Mouse (Mus musculus) A20 (cell line): ENCODE measurements around the gene Fbxo3.
"Not testable (repeated sequence)": the region's sequence is repeated elsewhere in the genome, so short reads cannot be mapped to it uniquely, and the experiment has no call there.

ENCODE experiments used
- DNase-seq: peaks from one replicate; pipeline ENCODE4 v3.0.0-alpha.2; 2011; ENCODE audit warnings: low read depth, low spot score

The Fbxo3 gene

DNA sequence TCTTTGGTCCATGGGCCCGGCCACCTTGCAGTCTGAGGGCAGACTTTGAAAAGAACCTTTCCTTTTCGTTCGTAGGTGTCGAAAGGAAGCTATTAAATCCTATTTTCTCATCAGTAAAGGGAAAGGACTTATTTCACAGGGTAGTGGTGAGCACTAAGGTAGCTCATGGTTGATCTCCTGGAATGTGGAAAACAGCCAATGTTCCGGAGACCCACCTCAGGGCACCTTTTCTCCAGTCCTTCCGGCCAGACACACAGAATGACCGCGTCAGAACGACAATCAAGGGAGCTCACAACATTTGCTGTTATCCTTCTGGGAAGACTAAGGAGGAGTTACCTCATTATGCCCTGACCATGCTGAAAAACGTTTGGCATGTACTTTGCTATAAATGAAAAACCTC lies 68.7 kb downstream of the Fbxo3 start:
- DNase-seq, result peak; percentile 26

DNA sequence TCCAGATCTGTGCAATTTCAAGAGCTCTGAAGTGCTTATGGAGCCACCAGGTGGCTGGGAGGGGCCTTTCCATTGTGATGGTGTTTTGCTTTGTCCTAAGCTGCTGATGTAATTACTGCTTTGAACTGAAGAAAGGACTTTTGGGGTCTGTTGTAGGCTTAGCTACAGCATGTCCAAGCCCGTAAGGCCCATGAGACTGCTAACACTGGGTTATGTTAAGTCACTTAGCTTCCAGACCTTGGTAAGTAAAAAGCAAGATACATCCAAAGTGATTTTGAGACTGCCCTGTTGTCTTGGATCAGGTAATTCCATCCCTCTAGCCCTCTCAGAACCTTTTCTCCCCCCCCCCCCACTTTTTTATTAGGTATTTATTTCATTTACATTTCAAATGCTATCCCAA lies 69.3 kb downstream of the Fbxo3 start:
- peak; percentile 26 for DNase-seq

DNA sequence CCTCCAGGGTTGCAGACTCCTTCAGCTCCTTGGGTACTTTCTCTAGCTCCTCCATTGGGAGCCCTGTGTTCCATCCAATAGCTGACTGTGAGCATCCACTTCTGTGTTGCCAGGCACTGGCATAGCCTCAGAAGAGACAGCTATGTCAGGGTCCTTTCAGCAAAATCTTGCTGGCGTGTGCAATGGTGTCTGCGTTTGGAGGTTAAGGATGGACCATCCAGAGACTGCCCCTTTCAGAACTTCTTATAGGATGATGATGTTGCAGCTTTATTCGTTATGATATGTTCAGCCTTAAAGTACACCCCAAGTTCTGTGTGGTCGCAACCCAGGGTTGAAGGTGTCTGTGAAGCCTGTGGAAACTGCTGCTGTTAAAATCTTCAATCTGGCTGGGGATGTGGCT lies 69.9 kb downstream of the Fbxo3 start:
- DNase-seq, result peak; percentile 1

DNA sequence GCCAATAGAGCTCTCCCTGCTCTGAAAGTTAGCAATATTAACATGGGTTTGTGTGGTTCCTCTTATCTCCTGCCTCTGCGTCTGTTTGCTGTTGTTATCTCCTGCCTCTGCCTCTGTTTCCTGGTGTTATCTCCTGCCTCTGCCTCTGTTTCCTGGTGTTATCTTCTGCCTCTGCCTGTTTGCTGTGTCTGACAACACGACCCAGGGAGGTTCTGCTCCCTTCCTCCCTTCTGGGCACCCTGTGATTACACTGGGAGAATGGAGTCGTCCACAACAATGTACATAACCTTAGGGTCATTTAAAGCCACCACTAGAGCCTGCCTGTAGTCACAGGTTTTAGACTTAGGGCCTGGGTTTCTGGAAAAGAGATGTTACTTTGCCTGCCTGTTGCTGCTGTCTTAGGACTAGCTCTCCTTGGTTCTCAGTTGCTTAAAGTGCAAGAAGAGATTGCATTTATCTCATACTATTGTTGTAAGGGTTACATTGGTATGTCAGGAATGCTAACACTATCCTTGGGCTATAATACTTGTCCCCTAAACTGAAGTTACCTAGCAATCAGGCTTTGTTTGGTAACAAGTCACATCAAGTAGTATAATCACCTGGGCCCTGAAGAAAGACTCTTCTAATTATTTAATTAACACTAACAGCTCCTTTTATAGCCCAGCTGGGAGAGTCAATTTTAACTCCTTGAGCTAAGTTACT lies 71.2 kb downstream of the Fbxo3 start:
- DNase-seq, result no peak

DNA sequence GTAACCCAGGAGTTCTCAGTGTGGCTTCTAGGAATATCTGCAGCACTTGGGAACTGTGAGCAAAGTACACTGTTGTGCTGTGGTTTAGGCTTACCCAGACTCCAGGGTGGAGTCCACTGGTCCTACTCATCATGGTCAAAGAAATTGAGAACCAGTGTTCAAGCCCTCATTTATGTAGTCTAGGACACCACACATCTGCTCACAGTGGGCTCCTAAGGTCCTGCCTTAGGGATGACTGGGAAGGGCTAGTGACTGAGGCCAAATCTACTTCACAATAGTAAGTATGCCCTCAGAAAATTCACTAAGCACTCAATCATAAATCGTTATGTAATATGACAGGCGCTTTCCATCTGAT lies 71.7 kb downstream of the Fbxo3 start:
- DNase-seq, result no peak

DNA sequence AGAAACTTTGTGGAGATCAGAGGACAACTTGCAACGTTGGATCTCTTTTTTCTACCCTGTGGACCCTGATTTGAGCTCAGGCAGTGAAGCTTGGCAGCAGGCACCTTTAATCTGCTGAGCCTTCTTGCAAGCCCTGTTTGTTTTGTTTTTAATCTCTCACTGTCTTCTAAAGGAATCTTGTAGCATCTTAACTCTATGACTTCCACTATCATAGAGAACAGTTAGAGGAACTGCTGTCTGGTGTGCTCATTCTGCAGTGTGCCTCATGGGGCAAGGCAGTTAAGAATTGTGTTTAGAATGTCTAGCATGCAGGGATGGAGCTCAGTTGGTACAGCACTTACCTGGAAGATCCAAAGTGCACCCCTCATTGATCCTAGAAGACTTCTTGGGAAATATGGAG lies 72.4 kb downstream of the Fbxo3 start:
- DNase-seq, result no peak

DNA sequence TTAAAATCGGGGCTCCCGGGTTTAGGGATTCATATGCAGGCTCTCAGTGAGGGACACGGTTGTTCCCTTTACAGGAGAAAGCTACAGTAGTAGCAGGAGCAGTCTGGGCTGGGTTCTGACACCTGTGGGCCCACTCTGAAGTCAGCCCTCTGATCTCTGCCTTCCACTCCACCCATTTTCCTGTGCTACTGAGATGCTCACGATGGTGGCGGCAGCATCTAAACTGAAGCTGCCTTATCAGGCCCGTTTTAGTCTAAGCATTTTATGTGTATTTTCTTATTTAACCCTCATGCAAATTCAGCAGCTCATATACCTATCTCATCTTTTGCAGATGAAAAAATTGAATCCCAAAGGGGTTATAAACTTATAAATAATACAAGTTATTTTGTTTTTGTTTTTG lies 77.3 kb downstream of the Fbxo3 start:
- no peak for DNase-seq

DNA sequence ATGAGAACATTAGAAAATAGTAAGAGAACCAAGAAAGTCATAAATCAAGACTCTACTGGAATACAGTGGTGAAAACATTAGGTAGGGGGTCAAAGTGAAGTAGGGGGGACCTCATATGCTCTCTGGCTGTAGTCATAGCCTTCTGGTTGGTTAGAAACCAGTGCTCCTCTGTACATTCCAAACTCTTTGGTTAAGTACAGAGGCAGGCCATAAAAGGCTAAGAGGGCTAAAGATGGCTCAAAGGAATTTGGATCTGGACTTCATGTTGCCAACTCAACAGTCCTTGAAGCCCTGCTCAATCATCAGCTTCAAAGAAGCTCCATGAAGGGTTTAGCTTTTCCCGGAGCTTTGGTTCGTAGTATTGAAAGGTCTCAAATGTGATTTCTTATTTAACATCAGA lies 81.5 kb downstream of the Fbxo3 start:
- DNase-seq, result not testable (repeated sequence)

DNA sequence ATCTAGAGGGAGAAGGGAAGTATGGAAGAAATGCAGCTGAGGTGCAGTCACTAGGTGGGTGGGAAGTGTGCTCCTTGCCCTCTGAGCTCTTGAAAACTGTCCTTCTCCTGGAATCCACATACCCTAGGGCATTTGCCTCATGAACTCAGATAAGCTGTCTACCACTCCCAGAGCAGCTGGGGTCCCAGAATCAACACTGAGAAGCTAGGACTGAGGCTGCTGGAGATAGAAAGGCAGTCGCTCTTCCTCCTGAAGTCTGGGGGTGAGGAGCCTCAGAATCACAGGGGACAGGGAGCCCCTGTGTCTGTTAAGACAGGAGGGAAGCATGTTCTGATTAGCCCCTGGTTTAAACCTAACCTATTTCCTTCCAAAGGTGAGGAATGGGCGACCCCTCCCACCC lies 82.0 kb downstream of the Fbxo3 start:
- DNase-seq, result no peak

DNA sequence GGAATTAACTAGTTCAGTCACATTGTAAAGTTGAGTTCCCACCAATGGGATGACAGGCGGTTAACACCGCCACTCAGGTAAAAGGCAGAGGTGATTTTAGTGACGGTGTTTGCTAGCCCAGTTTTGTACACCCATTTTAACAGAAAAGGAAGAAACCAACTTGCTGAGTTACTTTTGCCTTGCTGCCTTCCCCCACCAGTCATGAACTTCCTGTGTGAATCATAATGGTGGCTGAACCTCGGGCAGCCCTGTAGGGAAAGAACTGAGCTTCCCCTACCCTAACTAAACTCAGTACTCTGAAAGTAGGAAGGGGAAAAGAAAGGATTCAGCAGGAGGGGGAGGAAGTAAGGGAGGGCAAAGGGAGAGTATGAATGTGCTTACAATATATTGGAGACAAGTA lies 82.5 kb downstream of the Fbxo3 start:
- peak; percentile 53 for DNase-seq

DNA sequence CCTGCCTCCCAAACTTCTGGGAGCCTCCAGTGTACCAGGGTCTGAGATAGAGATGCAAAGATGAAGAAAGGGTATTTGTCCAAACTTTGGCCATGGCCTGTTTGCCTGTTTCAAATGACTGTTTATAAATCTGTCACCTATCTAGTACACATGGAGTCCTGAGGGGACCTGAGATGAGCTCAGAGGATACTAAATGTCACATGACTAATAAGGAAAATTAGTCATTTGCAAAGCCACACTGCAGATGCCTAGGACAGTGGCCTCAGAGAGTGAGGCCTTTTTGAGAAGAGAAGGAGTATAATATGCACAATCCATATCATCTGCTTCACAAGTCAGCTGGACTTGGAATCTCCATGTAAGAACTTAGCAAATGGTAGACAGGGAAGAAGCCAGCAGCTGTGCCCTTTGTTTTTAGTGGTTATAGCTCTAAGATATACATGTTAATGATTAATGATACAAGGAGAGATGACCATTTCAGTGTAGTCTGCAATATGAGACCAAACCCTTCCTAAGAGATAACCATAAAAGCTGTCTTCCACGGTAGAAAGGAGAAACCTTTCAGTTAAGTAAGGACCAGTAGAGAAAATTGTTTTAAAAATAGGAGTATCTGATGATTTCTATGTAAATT lies 83.8 kb downstream of the Fbxo3 start:
- DNase-seq, result not testable (repeated sequence)
